Mouse (Mus musculus): ENCODE data around the gene Meltf.

Meltf gene

GRCm38 (mm10) chr16:31878573-31879257, at the start of gene Meltf:
TSS of gene Meltf (plus strand) at chr16:31878810.
- DNase-seq (ENCODE audit: low read depth, low spot score) = peak; percentile 81

GRCm38 (mm10) chr16:31830726-31831125, 47.9 kb upstream of the Meltf start:
- DNase-seq (ENCODE audit: low read depth, low spot score) = no peak

GRCm38 (mm10) chr16:31832630-31833422, 45.8 kb upstream of the Meltf start:
- no peak for DNase-seq (ENCODE audit: low read depth, low spot score)

DNA sequence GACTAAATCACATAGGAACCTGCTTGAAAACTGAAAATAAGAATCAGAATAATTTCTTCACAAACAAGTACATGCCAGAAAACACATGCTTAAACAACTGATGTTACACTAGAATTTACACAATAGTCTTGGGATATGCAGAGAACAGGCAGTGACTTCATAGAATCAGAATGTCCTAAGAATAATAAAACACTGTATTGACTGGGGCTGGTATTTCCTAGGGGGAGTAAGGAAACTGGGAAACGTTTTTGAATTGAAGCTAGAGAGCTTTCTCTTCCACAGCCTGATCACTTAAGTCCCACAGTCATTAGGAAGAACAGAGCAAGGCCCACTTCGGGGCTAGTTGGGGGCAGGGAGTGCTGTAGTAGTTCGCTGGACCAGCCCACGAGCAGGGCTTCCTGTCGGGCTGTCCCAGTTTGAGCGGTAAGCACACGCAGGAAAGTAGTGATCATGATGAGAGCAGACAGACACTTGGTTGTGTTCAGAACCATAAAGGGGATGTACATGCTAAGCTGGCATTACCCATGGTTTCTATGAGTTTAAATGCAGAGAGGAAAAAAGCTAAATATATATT, 44.5 kb upstream of the Meltf start:
- DNase-seq (ENCODE audit: low read depth, low spot score) = no peak

DNA sequence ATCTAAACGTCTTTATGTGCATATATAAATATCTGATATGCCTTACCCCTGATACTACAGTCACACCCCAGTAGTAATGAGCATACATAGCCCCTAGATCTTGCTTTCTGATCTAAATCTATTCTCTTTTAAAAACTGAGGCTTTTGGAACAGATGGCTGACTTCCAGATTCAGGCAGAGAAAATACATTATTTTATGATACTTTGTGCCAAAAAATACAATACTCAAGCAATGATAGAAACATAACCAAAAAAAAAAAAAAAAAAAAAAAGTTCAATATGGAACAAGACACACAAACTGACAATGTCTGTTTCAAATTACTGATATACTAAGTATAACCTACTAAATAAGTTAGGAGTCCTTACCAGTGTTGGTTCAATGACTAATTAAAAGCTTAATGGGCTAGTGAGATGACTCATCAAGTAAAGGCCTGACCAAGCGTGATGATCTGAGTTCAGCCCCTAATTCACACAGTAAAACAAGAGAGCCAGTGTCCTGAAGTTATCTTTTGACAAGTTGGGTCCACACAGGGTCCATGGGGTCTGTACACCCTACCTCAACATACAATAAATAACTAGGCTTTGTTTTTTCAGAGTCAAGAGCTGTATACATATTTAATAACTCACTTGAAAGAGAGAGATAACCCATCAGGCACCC, 43.8 kb upstream of the Meltf start:
- no peak for DNase-seq (ENCODE audit: low read depth, low spot score)

- DNase-seq (ENCODE audit: low read depth, low spot score) = no peak
Measured at GRCm38 (mm10) chr16:31837362-31837761, 41.2 kb upstream of the Meltf start.

- no peak for DNase-seq (ENCODE audit: low read depth, low spot score)
Measured at GRCm38 (mm10) chr16:31844246-31844645, 34.4 kb upstream of the Meltf start.

DNA sequence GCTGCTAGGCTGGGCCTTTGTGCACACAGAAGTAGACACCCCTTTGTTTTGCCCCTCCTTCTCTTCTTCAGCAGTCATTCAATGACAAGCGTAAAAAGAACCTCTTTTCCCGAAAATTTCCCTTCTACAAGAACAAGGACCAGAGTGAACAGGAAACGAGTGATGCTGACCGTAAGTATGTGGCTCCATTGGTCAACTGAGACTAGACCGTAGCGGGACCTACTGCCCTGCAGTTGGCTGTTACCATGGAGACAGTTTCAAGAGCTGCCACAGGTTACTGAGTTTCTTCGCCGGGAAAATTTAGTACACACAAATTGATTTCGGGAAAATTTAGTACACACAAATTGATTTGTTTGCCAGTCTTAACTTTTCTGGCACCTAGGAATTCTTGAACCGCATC, 31.8 kb upstream of the Meltf start:
- DNase-seq (ENCODE audit: low read depth, low spot score) = no peak

GRCm38 (mm10) chr16:31863920-31864319, 14.7 kb upstream of the Meltf start:
- no peak for DNase-seq (ENCODE audit: low read depth, low spot score)

GRCm38 (mm10) chr16:31865242-31865641, 13.4 kb upstream of the Meltf start:
- no peak for DNase-seq (ENCODE audit: low read depth, low spot score)

DNA sequence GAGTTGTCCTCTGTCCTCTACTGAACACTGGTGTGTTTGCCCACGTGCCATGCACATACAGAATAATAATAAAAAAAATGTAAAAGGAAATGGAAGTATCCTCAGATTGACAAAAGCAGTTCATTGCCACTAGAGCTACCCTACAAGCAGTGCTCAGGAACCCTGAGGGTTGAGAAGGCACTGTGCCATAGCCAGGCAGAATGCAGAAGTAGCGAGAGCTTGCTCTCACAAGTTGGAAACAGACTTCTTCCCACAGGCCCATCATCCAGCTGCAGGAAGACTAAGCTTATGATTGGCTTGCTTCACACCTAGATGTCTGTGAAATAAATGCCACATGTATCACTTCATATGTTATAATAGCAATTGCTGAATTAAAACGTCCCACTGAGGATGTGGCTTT, 11.7 kb upstream of the Meltf start:
- no peak for DNase-seq (ENCODE audit: low read depth, low spot score)

GRCm38 (mm10) chr16:31867736-31868135, 10.9 kb upstream of the Meltf start:
- DNase-seq (ENCODE audit: low read depth, low spot score) = no peak

GRCm38 (mm10) chr16:31873721-31874120, 4.9 kb upstream of the Meltf start:
- no peak for DNase-seq (ENCODE audit: low read depth, low spot score)

- no peak for DNase-seq (ENCODE audit: low read depth, low spot score)
Measured at GRCm38 (mm10) chr16:31875391-31875790, 3.2 kb upstream of the Meltf start.

- no peak for DNase-seq (ENCODE audit: low read depth, low spot score)
Measured at GRCm38 (mm10) chr16:31876386-31876785, 2.2 kb upstream of the Meltf start.

- no peak for DNase-seq (ENCODE audit: low read depth, low spot score)
Measured at GRCm38 (mm10) chr16:31878052-31878451, 558 bp upstream of the Meltf start.

DNA sequence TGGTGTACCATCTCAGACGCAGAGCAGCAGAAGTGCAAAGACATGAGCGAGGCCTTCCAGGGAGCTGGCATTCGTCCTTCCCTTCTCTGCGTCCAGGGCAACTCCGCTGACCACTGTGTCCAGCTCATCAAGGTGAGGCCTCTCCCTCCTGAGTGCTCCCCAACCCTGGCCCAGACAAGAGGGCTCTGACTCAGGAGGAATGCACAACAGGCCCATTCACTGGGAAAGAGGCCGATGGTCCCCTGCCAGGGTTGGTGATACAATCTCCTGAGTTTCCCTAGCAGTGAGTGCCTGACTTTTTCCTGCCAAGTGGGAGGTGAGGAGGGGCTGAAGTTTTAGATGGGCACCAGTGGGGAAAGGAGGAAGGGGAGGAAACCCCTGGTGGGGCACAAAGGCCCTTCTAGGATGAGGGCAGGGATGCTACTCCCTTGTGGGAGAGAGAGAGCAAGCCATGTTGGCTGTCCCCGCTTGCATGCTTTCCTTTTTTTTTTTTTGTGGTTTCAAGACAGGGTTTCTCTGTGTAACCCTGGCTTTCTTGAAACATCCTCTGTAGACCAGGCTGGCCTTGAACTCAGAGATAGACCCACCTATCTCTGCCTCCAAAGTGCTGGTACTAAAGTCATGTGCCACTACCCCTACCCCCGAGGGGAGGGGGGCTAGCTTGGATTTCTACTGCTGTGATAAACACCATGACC, 1.7 kb downstream of the Meltf start:
- DNase-seq (ENCODE audit: low read depth, low spot score) = no peak

DNA sequence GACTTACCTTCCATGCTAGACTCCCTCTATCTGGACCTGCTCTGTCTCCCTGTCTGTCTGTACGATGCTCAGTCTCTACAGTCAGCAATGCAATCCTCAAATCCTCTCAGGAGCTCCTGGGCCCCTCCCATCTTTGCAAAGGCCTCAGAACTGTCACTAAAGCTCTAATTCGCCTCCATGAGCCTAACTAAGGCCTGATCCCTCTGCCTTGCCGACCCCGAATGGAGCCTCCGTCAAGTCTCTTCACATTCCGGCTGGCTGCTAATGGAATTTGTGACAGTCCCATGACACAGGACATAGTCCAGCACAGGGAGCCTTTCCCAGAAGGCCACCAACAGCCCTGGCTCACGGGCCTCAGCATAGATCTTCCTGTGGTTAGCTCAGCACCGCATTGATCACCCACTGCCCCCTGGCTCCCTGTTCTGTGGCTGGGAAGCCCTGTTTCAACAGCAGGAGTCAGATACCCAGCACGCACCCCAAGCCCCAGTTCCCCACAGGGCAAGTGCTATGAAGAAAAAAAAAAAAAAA, 3.8 kb downstream of the Meltf start:
- DNase-seq (ENCODE audit: low read depth, low spot score) = no peak

DNA sequence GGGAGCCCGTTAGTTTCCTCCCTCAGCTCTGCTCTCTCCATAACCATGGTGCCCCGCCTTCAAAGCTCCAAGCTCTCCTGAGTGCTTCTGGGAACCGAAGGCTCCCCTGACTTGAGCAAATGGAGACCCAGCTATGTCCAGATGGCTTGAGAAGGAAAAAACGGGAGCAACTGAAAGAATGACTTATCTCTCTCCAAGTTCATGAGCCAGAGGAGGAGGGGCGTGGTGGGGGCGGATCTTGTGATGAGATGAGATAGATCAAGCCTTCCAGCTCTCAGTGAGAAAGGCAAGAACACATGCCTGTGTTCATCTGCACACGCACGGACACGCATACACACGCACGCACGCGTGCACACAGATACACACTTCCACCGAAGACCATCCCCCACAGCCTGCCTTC, 4.7 kb downstream of the Meltf start:
- peak; percentile 45 for DNase-seq (ENCODE audit: low read depth, low spot score)

DNA sequence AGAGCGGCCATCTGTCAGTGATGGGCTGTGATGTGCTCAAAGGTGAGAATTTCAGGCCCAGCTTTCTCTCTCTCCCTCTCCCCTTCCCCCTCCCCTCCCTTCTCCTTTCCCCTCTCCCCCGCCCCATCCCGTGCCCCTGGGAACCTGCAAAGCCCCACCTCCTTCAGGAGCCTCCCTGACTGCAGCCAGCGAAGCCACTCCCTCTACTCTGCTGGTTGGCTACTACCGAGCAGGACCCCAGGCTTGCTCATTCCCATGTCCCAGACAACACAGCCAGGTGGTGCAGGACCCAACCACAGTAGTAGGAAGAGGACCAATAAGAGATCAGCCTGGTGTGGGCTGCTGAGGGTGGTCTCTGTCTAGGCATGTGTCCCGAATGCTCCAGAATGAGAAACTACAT, 5.3 kb downstream of the Meltf start:
- DNase-seq (ENCODE audit: low read depth, low spot score) = peak; percentile 65

GRCm38 (mm10) chr16:31890907-31891306, 12.3 kb downstream of the Meltf start:
- peak; percentile 86 for DNase-seq (ENCODE audit: low read depth, low spot score)

Measured in ZHBTc4 (cell line).